Mouse (Mus musculus) heart, adult 9 months (tissue): ENCODE measurements around the gene Gbp8.
A peak's percentile ranks its signal among the peaks of the same experiment; 100 is the strongest.
"Not testable (repeated sequence)": the region's sequence is repeated elsewhere in the genome, so short reads cannot be mapped to it uniquely, and the experiment has no call there.

Experiments used
- DNase-seq, 2 experiments: peaks; one replicate each; pipeline ENCODE4 v3.0.0; 2022; ENCODE audit warnings: low spot score in 2 of 2

The Gbp8 gene

GRCm38 (mm10) chr5:105055279-105055678 lies 84.1 kb downstream of the Gbp8 start:
- no peak for DNase-seq

GRCm38 (mm10) chr5:105053471-105054169 lies 85.7 kb downstream of the Gbp8 start:
- not testable (repeated sequence) for DNase-seq

- DNase-seq = no peak
Measured at GRCm38 (mm10) chr5:105032362-105032761, 107.0 kb downstream of the Gbp8 start.

- DNase-seq = no peak
Measured at GRCm38 (mm10) chr5:105012551-105012950, 126.8 kb downstream of the Gbp8 start.

GRCm38 (mm10) chr5:105011570-105011969 lies 127.8 kb downstream of the Gbp8 start:
- no peak for DNase-seq

GRCm38 (mm10) chr5:105010376-105010775 lies 129.0 kb downstream of the Gbp8 start:
- no peak for DNase-seq

- DNase-seq = no peak
Measured at GRCm38 (mm10) chr5:104989411-104989810, 149.9 kb downstream of the Gbp8 start.

GRCm38 (mm10) chr5:104988000-104988399 lies 151.3 kb downstream of the Gbp8 start:
- DNase-seq = peak; percentile 56 to 59

- peak; percentile 25 to 54 for DNase-seq
Measured at GRCm38 (mm10) chr5:104986706-104987105, 152.6 kb downstream of the Gbp8 start.

- no peak for DNase-seq
Measured at GRCm38 (mm10) chr5:104982535-104982934, 156.8 kb downstream of the Gbp8 start, which contains the start of gene Abcg3. TSS of gene Abcg3 (minus strand) at chr5:104982718.

- DNase-seq = no peak
Measured at GRCm38 (mm10) chr5:104979040-104979513, 160.3 kb downstream of the Gbp8 start.
